Mouse (Mus musculus) common myeloid progenitor, adult 5-6 weeks (primary cell): ENCODE results near the gene Frmd4a. TPM values are rescaled to one million over a fixed set of nuclear protein-coding genes. Genes with fewer than 3 reads are reported as not detected.
A peak's percentile ranks its signal among the peaks of the same experiment; 100 is the strongest.

Experiments
- ATAC-seq: replicated peaks from 2 replicates; pipeline ENCODE4 v1.8.0; 2016; ENCODE audit warnings: low read depth, mild to moderate bottlenecking, moderate TSS enrichment, inconsistent platforms; ENCODE audit not compliant: poor library complexity, severe bottlenecking
- total RNA-seq: library from RNA; stranded (forward); fragments of 200-1000, 187-1606 nt; gene quantifications from 2 replicates; pipeline ENCODE4 v1.2.3, GENCODE M21; 2017

The Frmd4a gene
- total RNA-seq, 1 experiment from 2014 or later: 26.3 TPM

DNA sequence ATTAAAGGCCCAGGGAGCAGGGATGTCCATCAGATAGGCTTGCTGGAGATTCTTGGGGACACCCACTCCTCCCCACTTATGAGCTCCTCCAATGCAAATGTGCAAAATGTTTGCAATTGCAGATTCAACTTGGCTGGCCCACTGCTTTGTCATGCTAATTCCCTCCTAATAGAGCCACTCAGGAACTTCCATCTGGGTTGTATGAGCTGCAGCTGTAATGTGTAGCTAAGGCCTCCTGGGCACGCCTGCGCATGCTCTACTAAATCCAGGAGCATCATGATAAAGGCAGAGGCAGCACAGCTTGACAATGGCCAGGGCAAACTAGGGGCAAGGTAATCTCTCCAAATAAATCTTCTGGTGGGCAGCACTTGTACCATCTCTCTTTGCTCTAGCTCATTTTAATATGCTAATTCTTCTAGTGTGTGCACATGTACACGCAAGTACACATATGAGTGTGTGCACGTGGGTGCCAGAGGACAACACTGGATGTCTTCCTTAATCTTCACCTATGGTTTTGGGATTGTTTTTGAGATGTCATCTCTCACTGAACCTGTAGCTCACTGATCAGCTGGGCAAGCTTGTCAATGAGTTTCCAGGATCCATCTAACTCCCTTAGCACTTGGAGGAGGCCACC is 403.3 kb downstream of the Frmd4a start:
- no peak for ATAC-seq

- ATAC-seq: no peak
Measured at GRCm38 (mm10) chr2:4421757-4422156, 404.2 kb downstream of the Frmd4a start.

DNA sequence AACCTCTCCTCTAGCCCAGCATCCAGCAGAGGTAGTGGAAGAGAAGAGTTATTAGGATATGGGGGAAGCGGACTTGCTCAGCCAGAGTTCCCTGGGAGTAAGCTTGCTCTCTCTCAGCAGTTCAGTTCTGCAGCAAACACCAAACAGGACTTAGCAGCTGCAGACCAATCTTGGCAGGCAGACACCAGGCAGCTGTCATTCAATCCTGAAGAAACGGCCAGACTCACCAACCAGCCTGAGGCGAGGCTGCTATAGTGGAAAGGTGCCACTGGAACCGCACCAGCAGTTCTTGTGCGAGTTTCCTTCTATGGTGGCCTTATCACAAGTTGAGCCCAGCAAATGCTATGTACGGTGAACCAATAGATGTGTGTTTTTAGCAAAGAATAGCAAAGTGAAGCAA is 406.4 kb downstream of the Frmd4a start:
- ATAC-seq: no peak

DNA sequence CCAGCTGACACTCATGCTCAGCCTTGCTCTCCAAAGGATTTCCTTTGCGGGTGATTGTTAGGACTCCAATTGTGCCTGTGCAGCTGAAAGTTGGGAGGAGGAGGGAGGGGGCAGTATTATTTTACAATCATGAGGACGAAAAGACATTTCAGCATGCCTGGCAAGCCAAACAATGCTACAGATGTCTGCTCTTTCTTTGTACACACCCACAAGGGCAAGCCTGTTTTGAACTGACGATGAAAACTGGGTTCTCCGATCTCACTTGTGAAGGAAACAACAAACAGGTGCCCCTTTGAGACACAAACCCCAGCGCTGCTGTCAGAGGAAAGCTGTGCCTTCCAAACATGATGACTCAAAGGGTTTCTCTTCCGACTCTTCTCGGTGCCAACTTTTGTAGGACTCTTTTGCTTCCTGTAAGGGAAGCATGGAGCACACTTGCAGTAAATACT is 410.9 kb downstream of the Frmd4a start:
- no peak for ATAC-seq

- ATAC-seq: peak; percentile 94
Measured at GRCm38 (mm10) chr2:4433119-4433518, 415.6 kb downstream of the Frmd4a start.

- ATAC-seq: no peak
Measured at GRCm38 (mm10) chr2:4435051-4435450, 417.5 kb downstream of the Frmd4a start.

DNA sequence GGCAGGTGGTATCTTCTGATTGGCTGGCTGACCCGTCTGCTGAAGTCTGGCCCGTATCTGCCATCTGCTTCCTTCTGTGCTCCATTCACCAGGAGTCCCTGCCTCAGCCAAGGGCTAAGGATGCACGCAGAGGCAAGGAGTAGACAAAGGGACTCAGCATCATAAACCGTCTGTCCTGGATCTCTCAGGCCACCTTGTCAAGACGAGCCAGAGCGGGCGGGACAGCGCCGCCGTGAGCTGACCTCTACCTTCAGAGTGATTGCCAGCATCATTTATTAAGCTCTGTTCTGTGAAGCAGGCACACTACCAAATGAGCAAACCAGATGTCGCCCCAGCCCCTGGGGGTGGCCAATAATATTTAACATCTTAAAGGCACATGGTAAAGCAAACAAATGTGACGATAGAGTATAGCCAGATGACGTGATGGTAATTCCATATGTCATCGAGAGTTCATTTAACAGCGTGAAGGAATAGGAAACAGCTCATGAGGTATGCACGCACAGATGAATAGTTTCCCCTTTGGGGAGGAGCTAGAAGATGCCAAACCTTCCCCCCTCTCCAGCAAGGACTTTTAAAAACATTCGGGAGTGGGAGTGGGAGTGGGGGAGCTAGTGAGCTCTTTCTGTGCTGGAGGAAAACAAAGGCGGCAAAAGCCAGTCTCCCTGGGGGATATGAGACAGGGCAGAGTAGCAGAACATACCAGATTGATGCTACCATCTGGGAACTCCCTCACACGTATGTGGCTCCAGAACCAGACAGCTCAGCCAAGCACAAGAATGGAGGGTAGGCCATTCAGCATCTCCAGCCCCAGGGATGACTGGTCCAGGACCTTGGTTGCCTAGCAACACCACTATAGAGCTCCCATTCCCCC is 419.1 kb downstream of the Frmd4a start:
- no peak for ATAC-seq

GRCm38 (mm10) chr2:4438739-4439138 is 421.2 kb downstream of the Frmd4a start:
- ATAC-seq: peak; percentile 73

DNA sequence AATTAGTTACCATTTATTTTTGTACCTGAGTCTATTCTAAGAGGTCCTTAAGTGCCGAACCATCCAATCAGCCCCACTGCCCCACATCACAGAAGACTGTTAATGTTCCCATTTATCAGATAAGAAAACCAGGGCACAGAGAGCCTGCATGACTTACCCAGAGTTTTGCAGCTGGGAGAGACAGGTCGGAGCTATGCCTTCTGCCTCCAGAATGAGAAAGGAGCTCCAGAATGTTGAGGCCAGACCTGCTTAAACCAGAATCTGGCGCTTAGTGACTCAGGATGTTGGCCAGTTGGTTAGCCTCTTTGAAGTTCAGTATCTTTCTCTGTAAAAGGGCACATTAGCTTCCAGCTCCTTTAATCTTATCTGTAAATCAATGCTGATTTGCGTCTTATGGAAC is 422.4 kb downstream of the Frmd4a start:
- ATAC-seq: no peak

DNA sequence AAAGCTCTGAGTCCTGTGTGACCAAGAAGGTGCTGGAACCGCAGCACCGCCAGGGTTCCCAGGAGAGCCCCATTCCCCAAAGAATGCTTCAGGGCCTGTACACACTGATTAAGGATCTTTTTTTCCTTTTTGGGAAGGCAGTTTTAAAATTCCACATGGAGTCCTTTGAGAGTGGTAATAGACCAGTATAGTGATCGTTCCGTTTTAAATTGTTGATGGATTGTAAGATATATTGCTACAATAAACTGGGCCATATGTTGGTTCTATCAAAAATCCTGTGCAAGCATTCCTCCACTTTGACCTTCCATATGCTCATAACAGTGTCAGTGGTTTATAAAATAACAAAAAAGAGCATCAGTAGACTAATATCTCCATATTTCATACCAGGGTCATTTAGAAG is 424.3 kb downstream of the Frmd4a start:
- ATAC-seq: no peak

DNA sequence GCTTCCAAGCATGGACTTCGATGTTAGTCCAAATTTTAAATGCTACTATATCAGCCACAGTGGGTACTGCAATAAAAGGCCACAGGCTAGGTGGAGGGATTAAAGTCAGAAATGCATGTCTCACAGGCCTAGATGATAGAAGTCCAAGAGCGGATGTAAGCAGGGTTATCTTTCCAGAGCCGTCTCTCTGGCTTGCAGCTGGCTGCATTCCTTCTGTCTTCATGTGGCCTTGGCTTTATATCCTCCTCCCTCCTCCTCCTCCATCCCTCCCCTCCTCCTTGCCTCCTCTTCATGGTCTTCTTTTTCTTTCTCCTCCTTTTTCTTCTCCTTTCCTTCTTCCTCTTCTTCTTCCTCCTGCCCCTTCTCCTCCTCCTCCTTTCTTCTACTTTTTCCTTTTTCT is 427.2 kb downstream of the Frmd4a start:
- ATAC-seq: no peak

- ATAC-seq: no peak
Measured at GRCm38 (mm10) chr2:4445629-4446400, 428.3 kb downstream of the Frmd4a start.

DNA sequence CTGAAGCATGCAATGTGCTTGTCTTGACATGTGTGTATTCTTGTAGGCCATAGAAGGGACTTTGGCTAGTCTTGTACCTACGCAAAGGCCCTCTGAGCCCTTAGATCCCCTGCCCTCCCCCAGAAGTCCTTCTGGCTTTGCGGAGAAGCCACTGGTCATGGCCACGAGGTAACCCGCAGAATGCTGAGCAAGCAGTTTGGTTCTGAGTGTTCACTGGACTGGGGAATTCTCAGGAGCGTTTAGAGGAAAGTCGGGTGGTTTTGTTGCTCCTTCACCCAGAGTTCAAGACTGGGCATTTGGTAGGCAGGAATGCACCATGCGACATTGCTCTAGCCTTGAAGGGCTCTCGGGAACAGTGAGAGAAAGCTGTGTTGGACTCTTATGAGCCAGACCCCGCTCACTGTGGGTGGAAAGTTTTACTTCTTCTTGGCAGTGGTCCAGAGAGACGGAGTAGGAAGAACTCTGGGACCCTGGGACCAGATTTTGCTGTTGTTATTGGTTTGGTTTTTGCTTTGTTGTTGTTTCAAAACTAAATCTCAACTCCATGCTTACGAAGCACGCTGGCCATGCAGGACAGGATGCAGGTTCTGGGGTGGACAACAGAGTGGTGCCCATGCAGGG is 432.5 kb downstream of the Frmd4a start:
- ATAC-seq: no peak

- peak; percentile 89 for ATAC-seq
Measured at GRCm38 (mm10) chr2:4452590-4453400, 435.3 kb downstream of the Frmd4a start.

DNA sequence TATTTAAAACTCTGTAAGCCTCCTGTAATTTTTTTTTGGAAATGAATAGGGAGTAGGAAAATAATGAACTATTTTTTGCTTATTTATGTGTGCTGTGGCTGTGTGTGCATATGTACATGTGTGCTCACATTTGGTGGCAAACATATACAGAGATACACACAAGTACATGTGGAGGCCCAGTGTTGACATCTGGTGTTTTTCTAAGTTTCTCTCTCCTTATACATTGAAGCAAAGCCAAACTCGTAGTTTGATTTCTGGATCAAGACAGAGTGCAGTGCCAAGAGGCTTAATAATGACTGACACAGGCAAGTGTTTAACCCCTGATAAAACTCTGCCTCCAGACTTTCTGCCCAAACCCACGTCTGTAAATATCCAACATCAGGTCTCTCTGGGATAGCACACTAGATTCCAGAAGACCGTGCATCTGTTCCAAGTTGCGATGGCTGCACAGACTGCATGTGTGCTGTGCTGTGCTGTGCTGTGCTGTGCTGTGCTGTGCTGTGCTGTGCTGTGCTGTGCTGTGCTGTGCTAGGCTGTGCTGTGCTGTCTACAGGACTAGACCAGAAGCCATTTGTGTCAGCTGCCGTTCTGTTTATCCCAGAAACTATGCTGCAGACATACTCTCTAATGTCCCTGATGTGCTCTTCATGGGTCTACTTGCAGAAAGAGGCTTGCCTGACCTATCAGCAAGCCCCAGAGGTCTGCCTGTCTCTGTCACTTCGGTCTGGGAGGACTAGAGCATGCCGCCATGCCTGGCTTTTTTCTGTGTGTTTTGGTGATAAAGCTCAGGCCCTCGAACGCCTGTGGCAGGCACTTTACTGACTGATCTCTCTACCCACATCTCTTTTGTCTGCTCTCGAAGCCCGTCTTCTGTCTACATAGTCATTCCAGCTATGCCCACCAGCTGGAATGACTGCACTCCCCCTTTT is 437.8 kb downstream of the Frmd4a start:
- ATAC-seq: no peak

DNA sequence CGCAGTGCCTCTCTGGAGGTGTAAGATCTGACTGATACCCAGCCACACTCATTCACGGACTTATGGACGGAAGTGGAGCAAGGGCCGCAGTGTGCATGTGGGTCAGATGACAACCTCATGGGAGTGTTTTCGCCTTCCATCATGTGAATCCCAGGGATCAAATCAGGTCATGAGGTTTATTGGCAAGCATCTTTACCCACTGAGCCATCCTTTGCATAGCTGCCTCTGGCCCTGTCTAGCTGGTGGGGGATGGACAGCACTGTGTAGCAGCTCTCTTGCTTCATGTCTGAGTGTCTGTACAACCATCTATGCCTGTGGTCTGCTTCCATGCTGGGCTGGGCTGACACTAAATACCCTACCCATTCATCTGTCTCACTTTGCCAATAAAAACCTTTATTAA is 443.4 kb downstream of the Frmd4a start:
- no peak for ATAC-seq

DNA sequence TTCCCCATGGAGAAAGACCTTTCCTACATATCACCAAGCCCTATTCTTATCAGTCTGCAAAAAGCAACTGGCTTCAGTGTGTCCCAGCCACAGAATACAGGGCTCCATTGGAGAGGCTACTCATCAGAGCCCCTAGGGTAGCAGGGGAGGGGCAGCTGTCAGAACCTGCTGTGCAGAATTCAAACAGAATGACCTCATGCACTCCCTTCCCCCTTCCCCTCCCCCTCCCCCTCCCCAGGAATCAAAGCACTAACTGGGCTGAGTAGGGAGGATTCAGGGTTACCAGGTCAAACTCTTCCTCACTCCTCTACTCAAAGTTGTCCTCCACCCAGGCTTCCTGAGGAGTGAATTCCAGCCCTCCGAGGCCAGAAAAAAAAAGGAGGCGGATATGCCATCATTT is 444.0 kb downstream of the Frmd4a start:
- ATAC-seq: no peak

DNA sequence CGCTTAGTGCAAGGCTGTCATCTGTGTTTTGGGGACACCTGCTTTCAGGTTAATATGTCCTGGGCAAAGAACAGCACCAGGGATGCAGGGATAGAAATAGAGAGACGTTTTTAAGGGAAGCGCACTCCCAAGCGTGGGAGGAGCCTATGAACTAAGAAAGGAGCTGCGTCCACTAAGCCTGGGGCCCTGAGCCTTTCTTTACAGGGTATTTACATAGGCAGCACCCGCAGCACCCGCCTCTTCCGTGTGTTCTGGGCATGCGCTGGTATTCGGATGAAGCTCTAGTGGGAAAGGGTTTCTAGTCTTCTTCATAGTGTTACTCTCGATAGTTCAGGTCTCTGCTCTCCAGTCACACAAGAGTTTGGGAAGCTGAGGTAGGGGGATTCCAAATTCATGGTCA is 445.0 kb downstream of the Frmd4a start:
- ATAC-seq: no peak

GRCm38 (mm10) chr2:4466084-4466483 is 448.6 kb downstream of the Frmd4a start:
- ATAC-seq: no peak
